Comparison of ENCODE assay signal across 12 mouse cellular contexts in the genomic region with DNA sequence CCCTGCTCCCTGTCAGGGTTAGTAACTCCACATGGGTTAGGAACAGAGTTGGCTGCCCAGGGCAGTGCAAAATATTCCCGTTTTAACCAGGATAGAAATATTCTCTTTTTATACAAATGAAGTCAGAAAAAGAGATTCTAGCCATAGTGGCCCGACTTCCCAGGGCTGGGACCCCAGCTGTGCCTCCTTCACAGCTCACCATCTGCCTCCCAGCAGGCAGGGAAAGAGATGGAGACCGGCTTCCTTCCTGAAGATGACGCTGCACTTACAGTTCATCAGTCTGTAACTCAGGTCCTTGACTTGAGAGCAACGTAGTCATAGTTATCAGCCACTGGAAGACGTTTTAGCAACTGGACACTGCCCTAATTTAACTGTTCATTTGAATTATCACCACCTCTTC. TPM values are rescaled to one million over a fixed set of nuclear protein-coding genes. Genes with fewer than 3 reads are reported as not detected.
"Had no signal": no experiment of that assay in that cellular context is flagged by ENCODE, and none has a peak within 500 bp of the region (broad histone marks: within the 10 kb centered on the region; RNA-seq: fewer than 3 reads in every experiment).

No protein-coding gene starts in this region.

- H3K4me2 ChIP-seq: limb, embryonic 15.5 days; liver, embryonic 13.5 days; neural tube, embryonic 15.5 days had no signal

- H3K27me3 ChIP-seq: limb, embryonic 15.5 days; liver, embryonic 13.5 days; neural tube, embryonic 15.5 days had no signal

- H3K36me3 ChIP-seq: limb, embryonic 15.5 days; liver, embryonic 13.5 days; neural tube, embryonic 15.5 days had no signal

- H3K27ac ChIP-seq: limb, embryonic 15.5 days; liver, embryonic 13.5 days; neural tube, embryonic 15.5 days had no signal

- DNase-seq: kidney, postnatal 25 days; layer of hippocampus, adult 9-11 months; layer of hippocampus, postnatal 36 days; liver, embryonic 13.5 days; liver, postnatal 0 days; midbrain, embryonic 14.5 days; right cerebral cortex, adult 18-20 months; right cerebral cortex, postnatal 25 days; thymus, postnatal 4 days had no signal

- H3K9me3 ChIP-seq: limb, embryonic 15.5 days; liver, embryonic 13.5 days; neural tube, embryonic 15.5 days had no signal

- H3K4me1 ChIP-seq: limb, embryonic 15.5 days; liver, embryonic 13.5 days; neural tube, embryonic 15.5 days had no signal

- H3K9ac ChIP-seq: limb, embryonic 15.5 days; liver, embryonic 13.5 days; liver, postnatal 0 days; neural tube, embryonic 15.5 days had no signal

- H3K4me3 ChIP-seq: limb, embryonic 15.5 days; liver, embryonic 13.5 days; myocyte; neural tube, embryonic 15.5 days had no signal

- ATAC-seq: liver, postnatal 0 days had no signal

RNA-seq across cellular contexts. Expression of a gene that starts 14.1 kb away (rescaled TPM):
- polyA plus RNA-seq: myocyte had no signal
